Mouse (Mus musculus): ENCODE measurements around the gene Poc5. TPM values are rescaled to one million over a fixed set of nuclear protein-coding genes. Genes with fewer than 3 reads are reported as not detected.

Gene Poc5
- polyA plus RNA-seq, 1 experiment from 2014 or later, result 18.1 TPM

- Histone ChIP-seq H3K4me1 (ENCODE audit: insufficient read depth) (no peaks in the 10 kb centered on the region), H3K9ac (no peak overlapping the region), H3K4me2 (no peak overlapping the region), H3K27me3 (ENCODE audit: insufficient read depth, low read length) (no peaks in the 10 kb centered on the region), H3K9me3 (ENCODE audit: low read depth, low read length) (no peaks in the 10 kb centered on the region), H3K36me3 (ENCODE audit: insufficient read depth) (peaks cover 59% of the 10 kb centered on the region), H3K4me3 (ENCODE audit: low read depth, low read length) (no peak overlapping the region), H3K27ac (ENCODE audit: low read depth) (no peak overlapping the region)
- ATAC-seq (ENCODE audit: insufficient read depth) (no peak), DNase-seq (no peak)
- 87% methylated on average over 8 of the region's 8 CpGs for WGBS
- TF ChIP-seq CTCF (IDR thresholded peaks at IDR 0.05; ENCODE audit: low read depth), result no peak
Observed at GRCm38 (mm10) chr13:96416380-96416779, 28.3 kb downstream of the Poc5 start.

- no peaks in the 10 kb centered on the region for H3K27me3 ChIP-seq (ENCODE audit: insufficient read depth, low read length)
- no peak overlapping the region; the same call in 1 of the 2 replicates for H3K27ac ChIP-seq (ENCODE audit: low read depth)
- peak; percentile 34 for DNase-seq
- no peak for TF ChIP-seq CTCF (IDR thresholded peaks at IDR 0.05; ENCODE audit: low read depth)
- no peaks in the 10 kb centered on the region for H3K9me3 ChIP-seq (ENCODE audit: low read depth, low read length)
- peaks cover 52% of the 10 kb centered on the region for H3K36me3 ChIP-seq (ENCODE audit: insufficient read depth)
- H3K4me2 ChIP-seq, result no peak overlapping the region
- WGBS, result 59% methylated on average over 5 of the region's 5 CpGs
- no peak for ATAC-seq (ENCODE audit: insufficient read depth)
- H3K4me1 ChIP-seq (ENCODE audit: insufficient read depth), result no peaks in the 10 kb centered on the region
- no peak overlapping the region for H3K9ac ChIP-seq
- no peak overlapping the region for H3K4me3 ChIP-seq (ENCODE audit: low read depth, low read length)
Observed at GRCm38 (mm10) chr13:96417261-96417813, 29.2 kb downstream of the Poc5 start.

GRCm38 (mm10) chr13:96418487-96418886 is 30.4 kb downstream of the Poc5 start:
- H3K36me3 ChIP-seq (ENCODE audit: insufficient read depth), result peaks cover 44% of the 10 kb centered on the region
- H3K9me3 ChIP-seq (ENCODE audit: low read depth, low read length), result no peaks in the 10 kb centered on the region
- no peak overlapping the region for H3K9ac ChIP-seq
- ATAC-seq (ENCODE audit: insufficient read depth) (no peak), DNase-seq (no peak)
- H3K4me3 ChIP-seq (ENCODE audit: low read depth, low read length), result no peak overlapping the region
- H3K27ac ChIP-seq (ENCODE audit: low read depth), result no peak overlapping the region
- no peak overlapping the region for H3K4me2 ChIP-seq
- TF ChIP-seq CTCF (IDR thresholded peaks at IDR 0.05; ENCODE audit: low read depth), result no peak
- H3K27me3 ChIP-seq (ENCODE audit: insufficient read depth, low read length), result no peaks in the 10 kb centered on the region
- WGBS, result 93% methylated on average over 4 of the region's 4 CpGs
- no peaks in the 10 kb centered on the region for H3K4me1 ChIP-seq (ENCODE audit: insufficient read depth)

- ATAC-seq (ENCODE audit: insufficient read depth), result no peak
- no peak overlapping the region for H3K4me2 ChIP-seq
- H3K36me3 ChIP-seq (ENCODE audit: insufficient read depth), result peaks cover 18% of the 10 kb centered on the region
- H3K9ac ChIP-seq, result no peak overlapping the region
- H3K27me3 ChIP-seq (ENCODE audit: insufficient read depth, low read length), result no peaks in the 10 kb centered on the region
- no peak overlapping the region for H3K27ac ChIP-seq (ENCODE audit: low read depth)
- H3K9me3 ChIP-seq (ENCODE audit: low read depth, low read length), result no peaks in the 10 kb centered on the region
- no peaks in the 10 kb centered on the region for H3K4me1 ChIP-seq (ENCODE audit: insufficient read depth)
- H3K4me3 ChIP-seq (ENCODE audit: low read depth, low read length), result no peak overlapping the region
- no peak for TF ChIP-seq CTCF (IDR thresholded peaks at IDR 0.05; ENCODE audit: low read depth)
- DNase-seq, result no peak
Observed at GRCm38 (mm10) chr13:96421230-96421629, 33.1 kb downstream of the Poc5 start.

- 84% methylated on average over 12 of the region's 12 CpGs for WGBS
Observed at GRCm38 (mm10) chr13:96424496-96425274, 36.6 kb downstream of the Poc5 start.

GRCm38 (mm10) chr13:96426044-96426443 is 38.0 kb downstream of the Poc5 start:
- Histone ChIP-seq H3K9ac (no peak overlapping the region), H3K27me3 (ENCODE audit: insufficient read depth, low read length) (no peaks in the 10 kb centered on the region), H3K36me3 (ENCODE audit: insufficient read depth) (no peaks in the 10 kb centered on the region), H3K4me1 (ENCODE audit: insufficient read depth) (no peaks in the 10 kb centered on the region), H3K27ac (ENCODE audit: low read depth) (no peak overlapping the region), H3K4me2 (no peak overlapping the region), H3K4me3 (ENCODE audit: low read depth, low read length) (no peak overlapping the region), H3K9me3 (ENCODE audit: low read depth, low read length) (no peaks in the 10 kb centered on the region)
- DNase-seq, result no peak
- 55% methylated on average over 3 of the region's 3 CpGs for WGBS
- ATAC-seq (ENCODE audit: insufficient read depth), result no peak
- TF ChIP-seq CTCF (IDR thresholded peaks at IDR 0.05; ENCODE audit: low read depth), result no peak

More at GRCm38 (mm10) chr13:96424496-96425274, 36.6 kb downstream of the Poc5 start:
- no peak for ATAC-seq (ENCODE audit: insufficient read depth)
- H3K4me2 ChIP-seq, result no peak overlapping the region
- H3K4me1 ChIP-seq (ENCODE audit: insufficient read depth), result no peaks in the 10 kb centered on the region
- TF ChIP-seq CTCF (IDR thresholded peaks at IDR 0.05; ENCODE audit: low read depth), result no peak
- H3K36me3 ChIP-seq (ENCODE audit: insufficient read depth), result no peaks in the 10 kb centered on the region
- no peaks in the 10 kb centered on the region for H3K27me3 ChIP-seq (ENCODE audit: insufficient read depth, low read length)
- no peaks in the 10 kb centered on the region for H3K9me3 ChIP-seq (ENCODE audit: low read depth, low read length)
- H3K4me3 ChIP-seq (ENCODE audit: low read depth, low read length), result no peak overlapping the region
- no peak overlapping the region for H3K27ac ChIP-seq (ENCODE audit: low read depth)
- DNase-seq, result no peak
- H3K9ac ChIP-seq, result no peak overlapping the region

GRCm38 (mm10) chr13:96428531-96428930 is 40.4 kb downstream of the Poc5 start:
- H3K4me1 ChIP-seq (ENCODE audit: insufficient read depth), result 0 out of 2 replicates have a peak, but pooled peaks cover 5% of the 10 kb centered on the region
- no peaks in the 10 kb centered on the region for H3K36me3 ChIP-seq (ENCODE audit: insufficient read depth)
- DNase-seq, result no peak
- ATAC-seq (ENCODE audit: insufficient read depth), result no peak
- 75% methylated on average over 5 of the region's 5 CpGs for WGBS
- H3K27me3 ChIP-seq (ENCODE audit: insufficient read depth, low read length), result no peaks in the 10 kb centered on the region
- no peaks in the 10 kb centered on the region for H3K9me3 ChIP-seq (ENCODE audit: low read depth, low read length)
- H3K9ac ChIP-seq, result no peak overlapping the region
- no peak overlapping the region for H3K4me2 ChIP-seq
- H3K27ac ChIP-seq (ENCODE audit: low read depth), result no peak overlapping the region
- no peak overlapping the region for H3K4me3 ChIP-seq (ENCODE audit: low read depth, low read length)
- TF ChIP-seq CTCF (IDR thresholded peaks at IDR 0.05; ENCODE audit: low read depth), result no peak
